Mouse (Mus musculus) testis, adult 2 months (tissue): ENCODE measurements around the gene Cyfip1. TPM values are rescaled to one million over a fixed set of nuclear protein-coding genes. Genes with fewer than 3 reads are reported as not detected.
A peak's percentile ranks its signal among the peaks of the same experiment; 100 is the strongest.

Experiments
- H3K27ac ChIP-seq: fragments of 200-500 bp; 2 replicates; pipeline ENCODE4 v1.5.1; 2012; ENCODE audit warnings: low read depth, low read length; ENCODE audit not compliant: control insufficient read depth, insufficient read depth
- H3K27me3 ChIP-seq: fragments of 200-500 bp; 2 replicates; pipeline ENCODE4 v1.6.1; 2012; ENCODE audit warnings: mild to moderate bottlenecking, low read length, moderate library complexity; ENCODE audit not compliant: control insufficient read depth, insufficient read depth
- H3K36me3 ChIP-seq: fragments of 200-500 bp; 2 replicates; pipeline ENCODE4 v1.6.1; 2012; ENCODE audit warnings: mild to moderate bottlenecking, low read length; ENCODE audit not compliant: control insufficient read depth, insufficient read depth
- H3K4me1 ChIP-seq: fragments of 200-500 bp; 2 replicates; pipeline ENCODE4 v1.6.1; 2012; ENCODE audit warnings: low read length; ENCODE audit not compliant: control insufficient read depth, insufficient read depth
- H3K4me3 ChIP-seq: fragments of 200-500 bp; 2 replicates; pipeline ENCODE4 v1.5.1; 2012; ENCODE audit warnings: low read depth, mild to moderate bottlenecking, low read length, moderate library complexity, mixed read lengths; ENCODE audit not compliant: control insufficient read depth
- CTCF ChIP-seq: fragments of 200-500 bp; IDR thresholded peaks from 2 replicates; pipeline ENCODE4 v1.5.1; 2012; ENCODE audit warnings: low read depth, mild to moderate bottlenecking, inconsistent platforms, low read length, moderate library complexity; ENCODE audit not compliant: control insufficient read depth, insufficient read depth, insufficient replicate concordance
- POLR2A ChIP-seq: fragments of 200-500 bp; IDR thresholded peaks from 2 replicates; pipeline ENCODE4 v1.6.1; 2012; ENCODE audit warnings: low read depth, mild to moderate bottlenecking, inconsistent platforms, low read length, moderate library complexity; ENCODE audit not compliant: control insufficient read depth
- polyA plus RNA-seq: library from polyadenylated mRNA; depleted of rRNA; stranded (reverse); fragments of >200 nt; gene quantifications from 2 replicates; pipeline ENCODE4 v1.2.3, GENCODE M21; 2012

Cyfip1 gene
- polyA plus RNA-seq, 1 experiment: 6.6 TPM

- no peaks in the 10 kb centered on the region for H3K27me3 ChIP-seq
- H3K27ac ChIP-seq: no peak overlapping the region
- no peak overlapping the region for H3K4me3 ChIP-seq
- H3K4me1 ChIP-seq: no peaks in the 10 kb centered on the region; the same call in 1 of the 2 replicates
- no peaks in the 10 kb centered on the region for H3K36me3 ChIP-seq
- no peak for TF ChIP-seq POLR2A
- TF ChIP-seq CTCF: no peak
Observed at GRCm38 (mm10) chr7:55865044-55865443, 23.5 kb downstream of the Cyfip1 start.

- Histone ChIP-seq H3K36me3 (no peaks in the 10 kb centered on the region), H3K4me1 (no peaks in the 10 kb centered on the region; the same call in 1 of the 2 replicates), H3K4me3 (no peak overlapping the region), H3K27ac (no peak overlapping the region), H3K27me3 (no peaks in the 10 kb centered on the region)
- TF ChIP-seq POLR2A (no peak), CTCF (no peak)
Observed at GRCm38 (mm10) chr7:55865750-55866416, 24.3 kb downstream of the Cyfip1 start.

GRCm38 (mm10) chr7:55868247-55868646 lies 26.7 kb downstream of the Cyfip1 start:
- H3K27me3 ChIP-seq: no peaks in the 10 kb centered on the region
- no peaks in the 10 kb centered on the region; the same call in 1 of the 2 replicates for H3K4me1 ChIP-seq
- no peaks in the 10 kb centered on the region for H3K36me3 ChIP-seq
- no peak for TF ChIP-seq CTCF
- no peak for TF ChIP-seq POLR2A
- H3K4me3 ChIP-seq: no peak overlapping the region
- H3K27ac ChIP-seq: no peak overlapping the region

- Histone ChIP-seq H3K27me3 (no peaks in the 10 kb centered on the region), H3K36me3 (no peaks in the 10 kb centered on the region), H3K4me3 (no peak overlapping the region), H3K4me1 (no peaks in the 10 kb centered on the region; the same call in 1 of the 2 replicates), H3K27ac (no peak overlapping the region)
- TF ChIP-seq POLR2A (no peak), CTCF (no peak)
Observed at GRCm38 (mm10) chr7:55869220-55869619, 27.7 kb downstream of the Cyfip1 start.

- Histone ChIP-seq H3K36me3 (no peaks in the 10 kb centered on the region), H3K4me3 (no peak overlapping the region), H3K4me1 (no peaks in the 10 kb centered on the region; the same call in 1 of the 2 replicates), H3K27me3 (no peaks in the 10 kb centered on the region), H3K27ac (peak overlapping the region; percentile 34)
- TF ChIP-seq POLR2A: no peak
- no peak for TF ChIP-seq CTCF
Observed at GRCm38 (mm10) chr7:55870340-55871020, 28.9 kb downstream of the Cyfip1 start.

- no peaks in the 10 kb centered on the region for H3K4me1 ChIP-seq
- TF ChIP-seq CTCF (no peak), POLR2A (no peak)
- H3K27ac ChIP-seq: no peak overlapping the region
Observed at GRCm38 (mm10) chr7:55871476-55871875, 29.9 kb downstream of the Cyfip1 start.

GRCm38 (mm10) chr7:55874703-55875102 lies 33.2 kb downstream of the Cyfip1 start:
- H3K27me3 ChIP-seq: no peaks in the 10 kb centered on the region
- H3K4me3 ChIP-seq: no peak overlapping the region
- no peaks in the 10 kb centered on the region for H3K36me3 ChIP-seq

More at GRCm38 (mm10) chr7:55871476-55871875, 29.9 kb downstream of the Cyfip1 start:
- Histone ChIP-seq H3K27me3 (no peaks in the 10 kb centered on the region), H3K4me3 (no peak overlapping the region), H3K36me3 (no peaks in the 10 kb centered on the region)

More at GRCm38 (mm10) chr7:55874703-55875102, 33.2 kb downstream of the Cyfip1 start:
- TF ChIP-seq POLR2A: no peak
- TF ChIP-seq CTCF: no peak
- H3K27ac ChIP-seq: no peak overlapping the region
- H3K4me1 ChIP-seq: no peaks in the 10 kb centered on the region
